Mouse (Mus musculus): ENCODE data around the gene 4933425L06Rik. TPM values are rescaled to one million over a fixed set of nuclear protein-coding genes. Genes with fewer than 3 reads are reported as not detected.

Gene 4933425L06Rik
- polyA plus RNA-seq, 1 experiment from 2014 or later, result not detected

DNA sequence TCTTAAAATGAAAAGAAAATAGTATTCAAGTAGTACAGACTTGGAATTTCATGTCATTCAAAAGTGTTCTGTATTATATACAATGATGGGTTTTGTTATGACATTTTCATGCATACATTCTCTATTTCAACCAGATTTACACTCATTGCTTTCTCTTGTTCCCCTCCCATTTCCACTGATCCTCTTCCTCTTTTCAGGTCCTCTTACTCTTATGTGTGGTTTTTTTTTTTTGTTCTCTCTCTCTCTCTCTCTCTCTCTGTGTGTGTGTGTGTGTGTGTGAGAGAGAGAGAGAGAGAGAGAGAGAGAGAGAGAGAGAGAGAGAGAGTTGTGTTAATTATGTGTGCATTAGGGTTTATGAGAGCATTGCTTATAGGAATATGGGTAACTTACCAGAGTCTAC is 15.8 kb upstream of the 4933425L06Rik start:
- no peaks in the 10 kb centered on the region for H3K9me3 ChIP-seq (replicated peaks)
- no peak overlapping the region for H3K27ac ChIP-seq (replicated peaks)
- H3K4me2 ChIP-seq, result no peak overlapping the region
- no peak for ATAC-seq (ENCODE audit: insufficient read depth)
- H3K27me3 ChIP-seq, result no peaks in the 10 kb centered on the region
- no peaks in the 10 kb centered on the region for H3K36me3 ChIP-seq (replicated peaks)
- no peak overlapping the region for H3K9ac ChIP-seq
- no peaks in the 10 kb centered on the region for H3K4me1 ChIP-seq (replicated peaks)
- H3K4me3 ChIP-seq (replicated peaks), result no peak overlapping the region

DNA sequence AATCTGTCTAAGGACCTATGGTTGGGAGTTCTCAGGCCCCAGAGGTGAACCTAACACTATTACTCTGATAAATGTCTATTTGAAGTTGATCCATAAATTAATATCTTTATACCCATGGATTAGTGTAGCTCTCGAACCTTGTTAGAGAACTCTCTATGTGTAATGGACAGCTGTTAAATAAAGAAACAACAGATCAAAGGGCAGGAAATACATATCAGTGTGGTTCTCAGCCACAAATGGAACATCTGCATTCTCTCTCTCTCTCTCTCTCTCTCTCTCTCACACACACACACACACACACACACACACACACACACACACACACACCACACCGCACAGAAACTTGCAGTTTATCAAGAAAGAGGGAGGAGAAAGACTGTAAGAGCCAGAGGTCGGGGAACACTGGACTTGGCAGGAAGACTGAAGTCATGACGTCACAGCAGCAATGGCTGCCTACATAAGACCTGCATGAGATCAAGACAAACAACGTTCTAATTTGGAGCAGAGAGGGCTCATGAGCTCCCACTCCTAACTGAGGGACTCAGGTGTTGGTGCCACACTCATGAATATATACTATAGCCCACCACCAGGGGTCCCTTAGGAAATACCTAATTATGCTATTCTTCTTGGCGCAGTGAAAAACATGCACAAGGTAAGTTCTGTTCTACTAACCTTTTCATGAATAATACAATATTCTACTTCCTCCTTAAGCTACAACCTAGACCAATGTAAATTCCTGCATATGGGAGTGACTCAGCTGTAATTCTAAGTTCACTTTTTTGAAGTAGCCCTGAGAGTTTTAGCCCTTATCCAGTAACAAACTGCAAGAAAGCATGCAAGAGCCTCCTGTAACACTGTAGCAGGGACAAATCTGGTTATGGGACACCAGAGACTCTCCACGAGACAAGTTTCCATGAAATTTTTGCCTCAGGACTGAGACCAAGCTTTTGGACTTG is 14.8 kb upstream of the 4933425L06Rik start:
- H3K27me3 ChIP-seq, result no peaks in the 10 kb centered on the region
- no peak overlapping the region for H3K27ac ChIP-seq (replicated peaks)
- no peak overlapping the region for H3K4me3 ChIP-seq (replicated peaks)
- H3K9me3 ChIP-seq (replicated peaks), result no peaks in the 10 kb centered on the region
- no peak for ATAC-seq (ENCODE audit: insufficient read depth)
- H3K9ac ChIP-seq, result no peak overlapping the region
- no peaks in the 10 kb centered on the region for H3K4me1 ChIP-seq (replicated peaks)
- 28% methylated on average over 7 of the region's 7 CpGs for WGBS (ENCODE audit: insufficient replicate concordance)
- H3K4me2 ChIP-seq, result no peak overlapping the region
- H3K36me3 ChIP-seq (replicated peaks), result no peaks in the 10 kb centered on the region

DNA sequence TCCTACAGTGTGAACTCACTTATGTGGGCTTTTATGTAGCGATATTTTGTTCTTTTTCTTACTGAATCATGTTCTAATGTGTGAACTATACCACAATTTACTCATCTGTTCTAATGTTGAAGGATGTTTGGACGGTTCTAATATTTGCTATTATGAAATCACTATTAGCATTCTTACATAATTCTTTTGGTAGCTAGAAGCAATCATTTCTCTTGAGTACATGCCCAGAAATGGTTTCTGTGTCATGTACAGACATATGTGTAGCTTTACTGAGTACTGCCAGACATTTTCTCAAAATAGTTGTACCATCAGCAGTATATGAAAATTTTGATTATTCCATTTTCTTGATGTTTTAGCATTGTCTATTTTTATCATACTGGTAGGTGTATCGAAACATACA is 7.4 kb downstream of the 4933425L06Rik start:
- H3K36me3 ChIP-seq (replicated peaks), result no peaks in the 10 kb centered on the region
- H3K27me3 ChIP-seq, result no peaks in the 10 kb centered on the region
- no peaks in the 10 kb centered on the region for H3K4me1 ChIP-seq (replicated peaks)
- no peaks in the 10 kb centered on the region for H3K9me3 ChIP-seq (replicated peaks)
- no peak for ATAC-seq (ENCODE audit: insufficient read depth)
- no peak overlapping the region for H3K27ac ChIP-seq (replicated peaks)
- no peak overlapping the region for H3K4me3 ChIP-seq (replicated peaks)
- WGBS (ENCODE audit: insufficient replicate concordance), result 62% methylated on average over 3 of the region's 3 CpGs
- no peak overlapping the region for H3K4me2 ChIP-seq
- H3K9ac ChIP-seq, result no peak overlapping the region

DNA sequence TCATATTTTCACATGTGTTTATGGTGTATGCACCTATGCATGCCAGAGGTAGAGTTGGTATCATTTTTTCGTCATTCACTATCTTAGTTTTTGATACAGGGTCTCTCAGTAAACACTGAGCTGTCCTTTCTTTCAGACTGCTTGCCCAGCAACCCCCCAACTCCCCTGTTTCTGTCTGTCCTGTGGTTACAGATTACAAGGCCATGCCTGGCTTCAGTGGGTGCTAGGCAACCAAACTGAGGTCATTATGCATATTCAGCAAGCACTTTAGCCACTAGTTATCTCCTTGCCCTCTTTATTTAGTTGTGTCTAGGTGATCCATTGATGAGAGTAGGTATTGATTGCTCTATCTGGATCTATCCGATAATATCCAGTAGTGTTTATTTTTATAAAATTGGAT is 14.4 kb downstream of the 4933425L06Rik start:
- no peaks in the 10 kb centered on the region for H3K36me3 ChIP-seq (replicated peaks)
- 57% methylated on average over 2 of the region's 2 CpGs for WGBS (ENCODE audit: insufficient replicate concordance)

DNA sequence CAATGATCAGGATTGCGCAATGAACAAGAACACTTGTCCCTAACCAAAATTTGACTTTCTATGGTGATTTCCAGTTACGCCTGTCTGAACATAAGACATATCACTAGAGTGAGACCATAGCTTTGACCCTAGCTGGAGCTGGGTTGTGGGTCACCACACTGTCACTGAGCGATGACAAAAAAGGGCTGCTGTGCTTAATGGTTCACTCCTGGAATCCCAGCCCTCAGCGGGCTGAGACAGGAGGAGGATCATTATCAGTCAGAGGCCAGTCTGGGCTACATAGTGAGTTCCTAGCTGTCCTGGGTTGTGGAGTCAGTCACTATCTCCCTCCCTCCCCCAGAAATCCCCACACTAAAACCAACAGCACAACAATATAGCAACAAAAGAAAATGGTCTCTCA is 18.8 kb downstream of the 4933425L06Rik start:
- Histone ChIP-seq H3K27me3 (no peaks in the 10 kb centered on the region), H3K27ac (replicated peaks) (no peak overlapping the region), H3K4me2 (no peak overlapping the region), H3K36me3 (replicated peaks) (no peaks in the 10 kb centered on the region), H3K4me3 (replicated peaks) (no peak overlapping the region), H3K9me3 (replicated peaks) (no peaks in the 10 kb centered on the region), H3K9ac (no peak overlapping the region), H3K4me1 (replicated peaks) (no peaks in the 10 kb centered on the region)
- WGBS (ENCODE audit: insufficient replicate concordance), result 81% methylated on average over 4 of the region's 4 CpGs
- no peak for ATAC-seq (ENCODE audit: insufficient read depth)

More for the DNA sequence above, 14.4 kb downstream of the 4933425L06Rik start:
- H3K4me2 ChIP-seq, result no peak overlapping the region
- no peaks in the 10 kb centered on the region for H3K27me3 ChIP-seq
- no peaks in the 10 kb centered on the region for H3K9me3 ChIP-seq (replicated peaks)
- no peak overlapping the region for H3K27ac ChIP-seq (replicated peaks)
- no peak overlapping the region for H3K9ac ChIP-seq
- no peaks in the 10 kb centered on the region for H3K4me1 ChIP-seq (replicated peaks)
- H3K4me3 ChIP-seq (replicated peaks), result no peak overlapping the region
- ATAC-seq (ENCODE audit: insufficient read depth), result no peak

DNA sequence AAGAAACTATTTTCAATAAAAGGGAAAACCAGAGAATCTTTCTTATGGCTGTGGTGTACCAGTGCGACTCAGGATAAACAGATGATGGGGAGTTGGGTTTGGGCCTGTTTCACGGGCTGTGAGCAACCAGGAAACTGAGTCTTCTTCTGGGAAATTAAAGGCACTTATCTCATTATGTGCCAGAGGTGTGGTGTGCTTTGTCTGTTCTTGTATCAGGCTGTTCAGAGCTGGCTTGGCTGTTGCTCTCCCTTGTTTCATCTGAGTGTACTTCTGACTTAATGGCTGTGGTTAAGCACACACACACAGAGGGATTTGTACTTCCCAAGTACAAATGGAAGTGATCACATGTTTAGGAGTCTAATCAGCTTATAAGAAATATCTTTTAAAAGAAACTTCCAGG is 22.5 kb downstream of the 4933425L06Rik start:
- H3K9ac ChIP-seq, result no peak overlapping the region
- 23% methylated on average over 2 of the region's 2 CpGs for WGBS (ENCODE audit: insufficient replicate concordance)
- no peak overlapping the region for H3K4me3 ChIP-seq (replicated peaks)
- no peak overlapping the region for H3K4me2 ChIP-seq
- ATAC-seq (ENCODE audit: insufficient read depth), result no peak
- H3K4me1 ChIP-seq (replicated peaks), result no peaks in the 10 kb centered on the region
- no peaks in the 10 kb centered on the region for H3K36me3 ChIP-seq (replicated peaks)
- H3K27me3 ChIP-seq, result no peaks in the 10 kb centered on the region
- H3K27ac ChIP-seq (replicated peaks), result no peak overlapping the region
- no peaks in the 10 kb centered on the region for H3K9me3 ChIP-seq (replicated peaks)

DNA sequence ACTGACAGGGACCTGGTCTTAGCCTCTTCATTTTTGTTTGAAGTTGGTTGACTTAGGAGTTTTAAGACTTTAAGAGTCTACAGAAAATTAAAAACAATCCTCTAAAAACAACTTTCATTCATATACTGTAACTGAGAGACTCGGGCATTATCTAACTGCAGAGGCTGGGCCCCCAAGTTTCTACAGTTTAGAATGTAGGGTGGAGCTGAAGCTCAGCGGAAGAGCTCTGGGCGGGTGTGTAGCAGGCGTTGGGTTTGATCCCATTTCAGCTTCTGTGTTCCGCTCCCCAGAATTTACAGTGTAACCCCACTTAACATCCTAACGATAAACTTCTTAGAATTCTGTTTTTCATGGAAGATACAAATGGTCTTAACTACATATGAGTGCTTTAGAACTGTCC is 29.7 kb downstream of the 4933425L06Rik start:
- H3K4me2 ChIP-seq, result no peak overlapping the region
- H3K27ac ChIP-seq (replicated peaks), result no peak overlapping the region
- H3K4me1 ChIP-seq (replicated peaks), result no peaks in the 10 kb centered on the region
- peak; percentile 58; the same call in 1 of the 2 replicates for ATAC-seq (ENCODE audit: insufficient read depth)
- H3K36me3 ChIP-seq (replicated peaks), result no peaks in the 10 kb centered on the region
- H3K9ac ChIP-seq, result no peak overlapping the region
- no peaks in the 10 kb centered on the region for H3K9me3 ChIP-seq (replicated peaks)
- no peak overlapping the region for H3K4me3 ChIP-seq (replicated peaks)
- WGBS (ENCODE audit: insufficient replicate concordance), result 31% methylated on average over 6 of the region's 6 CpGs
- no peaks in the 10 kb centered on the region for H3K27me3 ChIP-seq

DNA sequence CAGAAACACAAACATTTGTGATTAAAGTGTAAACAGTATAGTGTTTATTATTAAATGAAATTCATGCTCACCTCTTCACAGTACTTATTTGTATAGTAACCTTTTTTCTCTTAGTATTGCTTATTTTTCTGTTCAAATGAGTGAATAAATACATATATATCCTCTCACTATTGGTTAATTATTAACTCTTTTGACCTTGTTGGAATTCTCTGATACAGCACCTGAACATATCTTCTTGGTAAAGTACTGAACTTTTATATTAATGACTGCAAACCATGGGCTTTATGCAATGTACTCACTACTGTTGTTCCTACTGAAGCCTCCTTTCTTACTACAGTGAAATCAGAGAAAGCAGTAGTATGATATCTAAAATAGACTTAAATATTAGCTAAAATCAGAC is 39.7 kb downstream of the 4933425L06Rik start:
- Histone ChIP-seq H3K9ac (no peak overlapping the region), H3K4me2 (no peak overlapping the region), H3K36me3 (replicated peaks) (no peaks in the 10 kb centered on the region), H3K9me3 (replicated peaks) (no peaks in the 10 kb centered on the region), H3K4me3 (replicated peaks) (no peak overlapping the region), H3K4me1 (replicated peaks) (no peaks in the 10 kb centered on the region), H3K27ac (replicated peaks) (no peak overlapping the region), H3K27me3 (no peaks in the 10 kb centered on the region)
- ATAC-seq (ENCODE audit: insufficient read depth), result no peak

DNA sequence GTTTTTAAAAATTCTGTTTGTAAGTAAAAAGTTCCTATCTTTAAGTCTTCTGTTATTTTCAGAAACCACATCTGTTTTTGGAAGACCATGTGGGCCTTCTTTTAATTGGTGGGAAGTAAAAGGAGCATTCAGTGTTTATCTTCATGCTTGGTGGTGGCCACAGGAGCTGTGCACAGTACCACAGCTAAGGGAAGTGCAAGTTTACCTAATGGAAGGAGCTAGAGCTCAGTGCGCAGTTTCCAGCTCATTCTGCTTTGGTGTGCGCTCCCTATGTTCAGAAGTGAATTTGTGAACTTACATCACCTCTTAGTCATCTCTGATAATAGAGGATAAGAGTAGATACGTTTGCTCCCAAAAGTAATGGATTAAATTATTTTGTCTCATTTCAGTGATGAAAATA is 40.2 kb downstream of the 4933425L06Rik start:
- 63% methylated on average over 3 of the region's 3 CpGs for WGBS (ENCODE audit: insufficient replicate concordance)
- no peaks in the 10 kb centered on the region for H3K36me3 ChIP-seq (replicated peaks)
- no peak for ATAC-seq (ENCODE audit: insufficient read depth)

DNA sequence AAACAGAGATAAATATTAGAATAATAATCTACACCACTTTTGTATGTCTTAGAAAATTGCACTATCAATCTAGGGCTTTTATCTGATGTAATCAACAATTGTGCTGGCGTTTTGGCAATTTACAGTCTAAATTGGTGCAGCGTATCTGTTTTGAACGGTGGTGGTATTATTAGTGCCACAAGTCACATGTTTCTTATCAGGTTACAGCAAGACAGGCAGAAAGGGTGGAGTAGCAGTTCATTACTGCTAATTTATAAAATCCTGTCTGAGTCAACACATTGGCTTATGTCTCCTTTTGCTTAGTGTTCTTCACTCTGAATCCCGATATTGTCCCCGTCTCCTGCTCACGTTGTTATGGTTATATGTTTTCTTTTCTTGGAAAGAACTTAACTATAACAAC is 48.2 kb downstream of the 4933425L06Rik start:
- Histone ChIP-seq H3K4me3 (replicated peaks) (no peak overlapping the region), H3K9me3 (replicated peaks) (no peaks in the 10 kb centered on the region), H3K9ac (no peak overlapping the region), H3K4me2 (peak overlapping the region; percentile 29; the same call in 1 of the 2 replicates), H3K36me3 (replicated peaks) (no peaks in the 10 kb centered on the region), H3K4me1 (replicated peaks) (peaks cover 16% of the 10 kb centered on the region), H3K27ac (replicated peaks) (no peak overlapping the region), H3K27me3 (no peaks in the 10 kb centered on the region)
- WGBS (ENCODE audit: insufficient replicate concordance), result 31% methylated on average over 6 of the region's 6 CpGs
- ATAC-seq (ENCODE audit: insufficient read depth), result peak; percentile 83

More for the DNA sequence above, 40.2 kb downstream of the 4933425L06Rik start:
- no peak overlapping the region for H3K4me2 ChIP-seq
- no peak overlapping the region for H3K27ac ChIP-seq (replicated peaks)
- no peaks in the 10 kb centered on the region for H3K4me1 ChIP-seq (replicated peaks)
- no peak overlapping the region for H3K9ac ChIP-seq
- H3K4me3 ChIP-seq (replicated peaks), result no peak overlapping the region
- no peaks in the 10 kb centered on the region for H3K27me3 ChIP-seq
- H3K9me3 ChIP-seq (replicated peaks), result no peaks in the 10 kb centered on the region

DNA sequence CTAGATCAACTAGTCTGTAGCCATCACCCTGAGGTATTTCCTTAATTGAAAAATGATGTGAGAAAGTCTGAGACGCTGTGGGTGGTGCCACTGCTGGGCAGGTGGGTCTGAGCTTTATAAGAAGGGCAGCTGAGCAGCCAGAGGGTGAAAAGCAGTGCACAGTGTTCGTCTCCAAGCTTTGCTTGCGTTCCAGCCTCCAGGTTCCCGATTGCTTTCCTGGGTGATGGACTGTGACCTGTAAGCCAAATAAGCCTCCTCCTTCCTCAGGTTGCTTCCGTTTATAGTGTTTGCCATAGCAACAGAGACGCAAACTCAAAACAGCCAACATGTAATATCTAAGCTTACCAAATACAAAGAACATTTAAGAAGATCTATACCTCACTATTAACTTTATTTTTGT is 50.4 kb downstream of the 4933425L06Rik start:
- no peaks in the 10 kb centered on the region for H3K36me3 ChIP-seq (replicated peaks)
- H3K4me1 ChIP-seq (replicated peaks), result peaks cover 16% of the 10 kb centered on the region
- ATAC-seq (ENCODE audit: insufficient read depth), result no peak
- no peak overlapping the region for H3K9ac ChIP-seq
- no peak overlapping the region for H3K4me3 ChIP-seq (replicated peaks)
- no peak overlapping the region for H3K27ac ChIP-seq (replicated peaks)
- no peaks in the 10 kb centered on the region for H3K27me3 ChIP-seq
- WGBS (ENCODE audit: insufficient replicate concordance), result 78% methylated on average over 6 of the region's 6 CpGs
- no peak overlapping the region for H3K4me2 ChIP-seq
- no peaks in the 10 kb centered on the region for H3K9me3 ChIP-seq (replicated peaks)

DNA sequence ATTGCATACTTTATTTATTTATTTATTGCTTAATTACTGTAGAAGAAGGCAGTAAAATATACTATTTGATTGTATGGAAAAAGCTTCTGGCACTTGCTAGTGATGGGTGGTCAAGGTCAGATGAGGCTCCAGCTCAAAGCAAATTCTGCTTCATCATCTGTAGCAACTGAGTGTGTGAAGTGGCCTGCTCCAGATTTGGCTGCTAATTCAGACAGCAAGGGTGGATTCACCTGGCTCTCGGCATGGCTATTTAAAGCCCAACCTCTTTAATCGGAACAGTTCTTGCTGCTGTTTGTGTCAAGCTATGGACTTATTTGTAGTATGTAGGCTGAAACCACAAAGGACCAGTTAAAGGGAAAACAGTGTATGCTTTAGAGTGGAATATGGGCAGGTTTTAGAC is 50.9 kb downstream of the 4933425L06Rik start:
- 61% methylated on average over 2 of the region's 2 CpGs for WGBS (ENCODE audit: insufficient replicate concordance)
- peaks cover 16% of the 10 kb centered on the region for H3K4me1 ChIP-seq (replicated peaks)
- ATAC-seq (ENCODE audit: insufficient read depth), result no peak

More for the DNA sequence above, 50.9 kb downstream of the 4933425L06Rik start:
- no peaks in the 10 kb centered on the region for H3K9me3 ChIP-seq (replicated peaks)
- no peak overlapping the region for H3K27ac ChIP-seq (replicated peaks)
- H3K27me3 ChIP-seq, result no peaks in the 10 kb centered on the region
- H3K36me3 ChIP-seq (replicated peaks), result no peaks in the 10 kb centered on the region
- no peak overlapping the region for H3K9ac ChIP-seq
- no peak overlapping the region for H3K4me2 ChIP-seq
- no peak overlapping the region for H3K4me3 ChIP-seq (replicated peaks)
